Mouse (Mus musculus): ENCODE measurements around the gene Ak5. TPM values are rescaled to one million over a fixed set of nuclear protein-coding genes. Genes with fewer than 3 reads are reported as not detected.

Gene Ak5
- 2.0 and 3.3 TPM in 2 replicates for polyA plus RNA-seq (2012; rRNA removed)

DNA sequence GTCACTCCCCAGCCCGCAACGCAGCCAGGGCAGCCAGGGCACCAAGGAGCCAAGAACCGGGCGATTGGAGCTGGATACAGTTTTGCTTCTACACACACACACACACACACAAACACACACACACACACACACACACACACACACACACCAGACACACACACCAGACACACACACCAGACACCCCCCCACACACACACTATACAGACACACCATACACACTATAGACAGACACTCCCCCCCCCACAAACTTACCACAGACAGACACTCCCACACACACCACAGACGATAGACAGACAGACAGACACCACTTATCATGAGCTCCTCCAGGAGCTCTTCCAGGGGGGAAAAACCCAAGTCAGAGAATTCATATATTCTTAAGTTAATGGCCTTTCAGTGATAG, at the start of gene Ak5:
TSS of gene Ak5 (minus strand) at position 122 of the 400 bp plus-strand sequence.
- Histone ChIP-seq H3K4me3 (ENCODE audit: insufficient read depth, low read depth, low read length) (peak within 1 kb of the TSS; percentile 39), H3K27me3 (replicated peaks; ENCODE audit: control insufficient read depth, insufficient read depth, low read length) (no peaks in the 10 kb centered on the region; the same call in 1 of the 2 replicates), H3K4me1 (ENCODE audit: control insufficient read depth, insufficient read depth, low read length) (no peaks in the 10 kb centered on the region), H3K36me3 (ENCODE audit: control insufficient read depth, insufficient read depth, low read length) (no peaks in the 10 kb centered on the region), H3K27ac (ENCODE audit: insufficient read depth, low read depth, low read length) (no peak within 1 kb of the TSS)
- no peak for DNase-seq
- WGBS = 6% methylated on average over 5 of the region's 5 CpGs
- TF ChIP-seq POLR2A (IDR thresholded peaks at IDR 0.05; ENCODE audit: low read depth, low read length) (no peak), CTCF (conservative IDR thresholded peaks at IDR 0.05; ENCODE audit: insufficient read depth, insufficient read length, low read depth, low read length) (no peak)

- under 1% methylated on average over 48 of the region's 48 CpGs for WGBS
Measured at GRCm38 (mm10) chr3:152713991-152714902, 46.1 kb upstream of the Ak5 start, which contains the start of gene Pigk. Gene Pigk (plus strand): TSS chr3:152714100.

DNA sequence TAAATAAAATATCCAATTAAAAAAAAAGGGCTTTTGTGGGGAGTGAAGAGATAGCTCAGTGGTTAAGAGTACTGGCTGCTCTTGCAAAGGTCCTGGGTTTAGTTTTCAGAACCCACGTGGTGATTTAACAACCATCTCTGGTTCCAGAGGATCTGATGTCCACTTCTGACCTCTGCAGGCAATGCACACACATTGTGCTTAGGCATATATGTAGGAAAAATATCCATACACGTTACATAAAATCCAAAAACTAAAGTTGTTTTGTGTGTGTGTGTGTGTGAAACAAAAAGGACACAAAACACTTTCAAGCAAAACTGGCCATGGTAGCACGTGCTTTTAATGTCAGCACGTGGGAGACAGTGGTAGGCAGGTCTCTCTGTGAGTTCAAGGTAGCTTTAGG, 44.8 kb upstream of the Ak5 start:
- Histone ChIP-seq H3K36me3 (ENCODE audit: control insufficient read depth, insufficient read depth, low read length) (no peaks in the 10 kb centered on the region), H3K27ac (ENCODE audit: insufficient read depth, low read depth, low read length) (no peak overlapping the region), H3K4me3 (ENCODE audit: insufficient read depth, low read depth, low read length) (no peak overlapping the region), H3K4me1 (ENCODE audit: control insufficient read depth, insufficient read depth, low read length) (no peaks in the 10 kb centered on the region), H3K27me3 (replicated peaks; ENCODE audit: control insufficient read depth, insufficient read depth, low read length) (no peaks in the 10 kb centered on the region)
- TF ChIP-seq CTCF (conservative IDR thresholded peaks at IDR 0.05; ENCODE audit: insufficient read depth, insufficient read length, low read depth, low read length) (no peak), POLR2A (IDR thresholded peaks at IDR 0.05; ENCODE audit: low read depth, low read length) (no peak)
- no peak for DNase-seq
- 68% methylated on average over 4 of the region's 4 CpGs for WGBS

More at GRCm38 (mm10) chr3:152713991-152714902, 46.1 kb upstream of the Ak5 start, which contains the start of gene Pigk:
- TF ChIP-seq POLR2A (IDR thresholded peaks at IDR 0.05; ENCODE audit: low read depth, low read length) = peak; percentile 17
- no peak for TF ChIP-seq CTCF (conservative IDR thresholded peaks at IDR 0.05; ENCODE audit: insufficient read depth, insufficient read length, low read depth, low read length)
- Histone ChIP-seq H3K4me1 (ENCODE audit: control insufficient read depth, insufficient read depth, low read length) (no peaks in the 10 kb centered on the region), H3K36me3 (ENCODE audit: control insufficient read depth, insufficient read depth, low read length) (no peaks in the 10 kb centered on the region), H3K27ac (ENCODE audit: insufficient read depth, low read depth, low read length) (no peak within 1 kb of the TSS), H3K4me3 (ENCODE audit: insufficient read depth, low read depth, low read length) (peak within 1 kb of the TSS; percentile 89), H3K27me3 (replicated peaks; ENCODE audit: control insufficient read depth, insufficient read depth, low read length) (no peaks in the 10 kb centered on the region)
- DNase-seq = peak; percentile 94

DNA sequence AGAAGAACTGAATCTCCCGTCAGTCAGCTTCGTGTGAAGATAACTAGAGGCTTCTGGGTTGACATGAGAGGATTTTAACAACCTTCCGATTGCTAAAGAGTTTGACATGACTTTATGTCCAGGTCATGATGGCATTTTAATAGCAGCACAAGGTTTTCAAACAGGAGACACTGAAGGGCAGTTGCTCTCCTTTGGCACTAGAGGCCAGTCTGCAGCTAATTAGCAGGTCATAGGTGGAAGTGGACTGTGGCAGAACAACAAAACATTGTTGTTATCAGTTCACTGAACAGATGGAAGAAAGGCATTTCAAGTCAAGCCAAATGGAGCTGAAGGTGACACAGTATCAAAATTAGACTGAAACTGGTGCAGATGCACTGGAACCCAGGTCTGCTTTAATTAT, 41.8 kb upstream of the Ak5 start:
- Histone ChIP-seq H3K4me3 (ENCODE audit: insufficient read depth, low read depth, low read length) (no peak overlapping the region), H3K27me3 (replicated peaks; ENCODE audit: control insufficient read depth, insufficient read depth, low read length) (no peaks in the 10 kb centered on the region), H3K36me3 (ENCODE audit: control insufficient read depth, insufficient read depth, low read length) (no peaks in the 10 kb centered on the region), H3K27ac (ENCODE audit: insufficient read depth, low read depth, low read length) (no peak overlapping the region), H3K4me1 (ENCODE audit: control insufficient read depth, insufficient read depth, low read length) (no peaks in the 10 kb centered on the region)
- DNase-seq = peak; percentile 31
- 66% methylated on average over 3 of the region's 3 CpGs for WGBS
- no peak for TF ChIP-seq CTCF (conservative IDR thresholded peaks at IDR 0.05; ENCODE audit: insufficient read depth, insufficient read length, low read depth, low read length)
- TF ChIP-seq POLR2A (IDR thresholded peaks at IDR 0.05; ENCODE audit: low read depth, low read length) = no peak

DNA sequence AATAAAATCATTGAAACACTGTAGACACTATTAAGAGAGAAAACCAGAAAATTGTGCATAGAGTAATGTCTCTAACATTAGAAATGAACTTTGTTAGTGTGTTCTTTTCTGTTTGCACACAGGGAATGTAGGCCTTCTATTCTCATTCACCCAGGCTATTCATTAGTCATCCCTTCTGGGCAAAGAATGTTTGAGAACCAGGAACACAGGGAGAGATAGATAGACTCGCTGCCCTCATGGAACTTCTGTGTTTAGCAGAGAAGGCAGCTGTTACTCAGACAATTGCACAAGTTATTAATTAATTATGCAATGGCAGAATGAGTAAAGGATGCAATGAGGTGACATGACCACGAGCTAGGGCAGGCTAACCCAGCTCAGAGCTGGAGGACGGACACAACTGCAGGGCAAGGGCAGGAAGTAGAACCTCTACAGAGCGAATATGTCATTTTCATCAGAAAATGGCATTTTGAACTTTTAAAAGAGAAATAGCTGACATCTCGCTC, 39.2 kb upstream of the Ak5 start:
- H3K27ac ChIP-seq (ENCODE audit: insufficient read depth, low read depth, low read length) = no peak overlapping the region
- H3K4me1 ChIP-seq (ENCODE audit: control insufficient read depth, insufficient read depth, low read length) = no peaks in the 10 kb centered on the region
- no peaks in the 10 kb centered on the region for H3K36me3 ChIP-seq (ENCODE audit: control insufficient read depth, insufficient read depth, low read length)
- WGBS = 49% methylated on average over 5 of the region's 5 CpGs
- DNase-seq = no peak
- no peak for TF ChIP-seq POLR2A (IDR thresholded peaks at IDR 0.05; ENCODE audit: low read depth, low read length)
- no peaks in the 10 kb centered on the region for H3K27me3 ChIP-seq (replicated peaks; ENCODE audit: control insufficient read depth, insufficient read depth, low read length)
- H3K4me3 ChIP-seq (ENCODE audit: insufficient read depth, low read depth, low read length) = no peak overlapping the region

DNA sequence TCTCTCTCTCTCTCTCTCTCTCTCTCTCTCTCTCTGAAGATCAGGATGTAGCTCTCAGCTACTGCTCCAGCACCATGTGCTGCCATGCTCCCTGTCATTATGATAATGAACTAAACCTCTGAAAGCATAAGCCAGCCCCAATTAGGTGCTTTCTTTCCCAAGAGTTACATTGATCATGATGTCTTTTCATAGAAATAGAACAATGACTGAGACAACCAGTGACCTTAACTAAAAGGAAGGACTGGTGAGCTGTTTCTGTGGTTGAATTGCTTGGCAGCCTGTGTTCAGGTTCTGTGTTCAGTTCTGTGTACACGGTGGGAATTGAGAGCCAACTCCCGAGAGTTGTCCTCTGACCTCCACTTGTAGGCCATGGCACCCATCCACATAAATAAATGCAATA, 38.7 kb upstream of the Ak5 start:
- no peak for DNase-seq
- 70% methylated on average over 2 of the region's 2 CpGs for WGBS
- Histone ChIP-seq H3K4me3 (ENCODE audit: insufficient read depth, low read depth, low read length) (no peak overlapping the region), H3K4me1 (ENCODE audit: control insufficient read depth, insufficient read depth, low read length) (no peaks in the 10 kb centered on the region), H3K27ac (ENCODE audit: insufficient read depth, low read depth, low read length) (no peak overlapping the region), H3K27me3 (replicated peaks; ENCODE audit: control insufficient read depth, insufficient read depth, low read length) (no peaks in the 10 kb centered on the region), H3K36me3 (ENCODE audit: control insufficient read depth, insufficient read depth, low read length) (no peaks in the 10 kb centered on the region)
- TF ChIP-seq POLR2A (IDR thresholded peaks at IDR 0.05; ENCODE audit: low read depth, low read length) = no peak
- no peak for TF ChIP-seq CTCF (conservative IDR thresholded peaks at IDR 0.05; ENCODE audit: insufficient read depth, insufficient read length, low read depth, low read length)

- H3K4me3 ChIP-seq (ENCODE audit: insufficient read depth, low read depth, low read length) = no peak overlapping the region
- DNase-seq = no peak
- TF ChIP-seq CTCF (conservative IDR thresholded peaks at IDR 0.05; ENCODE audit: insufficient read depth, insufficient read length, low read depth, low read length) (no peak), POLR2A (IDR thresholded peaks at IDR 0.05; ENCODE audit: low read depth, low read length) (no peak)
- no peaks in the 10 kb centered on the region for H3K27me3 ChIP-seq (replicated peaks; ENCODE audit: control insufficient read depth, insufficient read depth, low read length)
- WGBS = 80% methylated on average over 5 of the region's 5 CpGs
- H3K4me1 ChIP-seq (ENCODE audit: control insufficient read depth, insufficient read depth, low read length) = no peaks in the 10 kb centered on the region
- no peaks in the 10 kb centered on the region for H3K36me3 ChIP-seq (ENCODE audit: control insufficient read depth, insufficient read depth, low read length)
- H3K27ac ChIP-seq (ENCODE audit: insufficient read depth, low read depth, low read length) = no peak overlapping the region
Measured at GRCm38 (mm10) chr3:152705826-152706225, 37.7 kb upstream of the Ak5 start.
